Mouse (Mus musculus) c-Kit-positive CD71-positive TER-119-negative erythroid progenitor cells, embryonic 14.5 days (primary cell): ENCODE measurements at regions not wholly inside any gene's neighbourhood (a gene's known extent, or its start where the extent isn't known, plus 50 kb on each side); places are given as distances from the start of the nearest gene placed in this dataset.

Experiments used
- DNase-seq: peaks from one replicate; pipeline ENCODE4 v3.0.0-alpha.2; 2013; ENCODE audit warnings: low read depth

GRCm38 (mm10) chr5:83890619-83891185 lies 526.5 kb downstream of the Epha5 start:
- no peak for DNase-seq

GRCm38 (mm10) chr5:83872052-83872451 lies 517.1 kb upstream of the Tecrl start:
- DNase-seq = no peak

GRCm38 (mm10) chr5:83868359-83868758 lies 513.4 kb upstream of the Tecrl start:
- DNase-seq = no peak

DNA sequence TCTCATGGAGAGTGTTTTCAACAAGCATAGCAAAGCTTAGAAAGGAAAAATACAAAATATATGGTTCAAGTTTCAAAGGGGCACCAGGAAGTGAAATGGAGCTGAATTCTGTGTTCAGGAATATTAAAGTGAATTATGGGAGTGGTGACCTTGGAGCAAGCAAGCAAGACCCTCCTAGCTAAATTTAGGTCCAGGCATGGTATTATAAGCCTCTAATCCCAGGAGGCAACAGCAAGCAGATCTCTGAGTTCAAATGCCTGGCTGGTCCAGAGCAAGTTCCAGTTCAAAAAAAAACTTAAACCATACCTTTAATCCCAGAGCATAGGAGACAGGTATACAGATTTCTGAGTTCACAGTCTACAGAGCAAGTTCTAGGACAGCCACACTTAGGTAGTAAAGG lies 506.7 kb upstream of the Tecrl start:
- DNase-seq = no peak

GRCm38 (mm10) chr5:83852022-83852421 lies 497.0 kb upstream of the Tecrl start:
- DNase-seq = no peak

DNA sequence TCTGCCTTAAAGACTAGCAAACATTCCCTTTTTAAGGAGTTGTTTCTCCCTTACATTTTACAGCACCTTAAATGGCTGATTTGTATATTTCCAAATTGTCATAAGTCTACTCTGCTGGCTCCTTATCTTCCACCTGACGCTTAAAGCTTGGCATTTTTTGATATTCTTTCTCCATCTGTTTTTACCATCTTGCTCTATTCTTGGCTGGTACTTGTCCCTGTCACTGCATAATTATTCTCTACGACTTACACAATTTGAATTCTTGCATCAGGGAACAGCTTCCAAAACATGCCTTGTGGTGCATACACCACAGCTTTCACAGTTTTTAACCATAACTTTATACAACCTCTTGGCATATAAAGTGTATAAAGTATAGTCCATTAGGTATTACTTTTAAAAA lies 471.6 kb upstream of the Tecrl start:
- no peak for DNase-seq

GRCm38 (mm10) chr5:83824838-83825466 lies 470.0 kb upstream of the Tecrl start:
- no peak for DNase-seq

GRCm38 (mm10) chr5:83811309-83811708 lies 456.3 kb upstream of the Tecrl start:
- DNase-seq = no peak

DNA sequence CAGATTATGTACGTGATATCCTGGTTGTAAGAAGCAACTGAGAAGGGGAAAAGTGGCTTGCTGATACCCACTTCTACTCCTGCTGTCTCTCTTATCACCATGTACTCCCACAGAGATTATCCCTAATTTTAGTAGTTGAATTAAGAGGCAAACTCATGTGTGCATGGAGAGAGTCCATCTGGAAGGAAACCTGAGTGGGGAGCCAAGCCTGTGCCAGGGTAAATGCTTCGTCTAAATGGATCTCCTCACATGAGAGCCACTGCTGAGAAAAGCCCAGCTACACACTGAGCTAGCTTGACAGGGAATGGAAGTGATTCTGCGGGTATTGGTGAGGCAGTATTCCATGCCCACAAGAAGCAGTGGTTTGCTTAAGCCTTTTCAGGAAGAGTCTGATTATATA lies 445.0 kb upstream of the Tecrl start:
- DNase-seq = no peak

- DNase-seq = no peak
These were observed 425.4 kb upstream of the Tecrl start for GRCm38 (mm10) chr5:83780419-83780818.

DNA sequence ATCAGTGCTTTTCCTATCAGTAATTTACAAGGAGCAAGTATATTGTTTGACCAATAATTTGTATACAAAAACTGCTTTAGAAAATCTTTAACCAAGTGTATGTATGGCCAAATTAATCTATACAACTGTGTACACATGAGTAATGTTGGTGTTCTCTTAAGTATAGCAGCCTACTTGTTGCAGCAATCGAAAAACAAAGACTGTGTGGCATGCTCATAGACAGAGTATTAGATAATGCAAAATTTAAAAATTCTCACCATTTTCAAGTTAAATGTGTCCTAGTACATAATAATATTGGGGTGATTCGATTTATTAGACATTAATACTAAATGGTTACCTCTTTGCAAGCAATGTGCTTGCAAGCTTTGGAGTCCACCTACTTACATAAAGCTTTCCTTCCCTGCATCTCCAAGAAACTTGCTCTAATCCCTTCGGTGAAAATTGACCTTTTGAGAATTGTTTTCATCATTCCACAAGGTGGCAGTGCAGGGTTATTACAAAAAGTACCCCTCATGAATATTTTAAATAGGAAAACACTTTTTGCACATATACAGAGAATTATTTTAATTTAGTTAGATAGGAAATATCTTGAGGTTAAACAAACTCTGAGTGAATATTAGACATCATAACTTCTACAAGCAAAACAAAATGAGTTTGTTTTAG lies 423.4 kb upstream of the Tecrl start:
- peak; percentile 1 for DNase-seq

DNA sequence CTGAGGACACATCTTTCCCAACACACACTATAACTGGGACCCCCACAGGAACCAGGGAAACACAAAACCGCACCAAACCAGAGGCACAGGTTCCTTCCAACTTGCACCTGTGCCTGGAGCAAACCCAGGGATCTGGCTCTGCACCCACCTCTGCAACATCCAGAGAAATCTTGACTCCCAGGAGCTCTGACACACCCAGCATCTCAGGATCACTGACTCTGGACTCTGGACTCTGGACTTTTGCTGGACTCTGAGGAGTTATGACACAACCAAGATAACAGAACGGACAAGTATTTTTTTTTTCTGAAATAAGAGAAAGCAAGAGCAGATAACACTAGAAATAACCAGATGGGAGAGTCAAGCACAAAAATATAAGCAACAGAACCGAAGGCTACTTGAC lies 386.9 kb upstream of the Tecrl start:
- DNase-seq = no peak

GRCm38 (mm10) chr5:83695383-83695782 lies 340.4 kb upstream of the Tecrl start:
- DNase-seq = no peak

- no peak for DNase-seq
These were observed 337.3 kb upstream of the Tecrl start for GRCm38 (mm10) chr5:83692286-83692685.

GRCm38 (mm10) chr5:83678373-83678772 lies 323.4 kb upstream of the Tecrl start:
- no peak for DNase-seq

DNA sequence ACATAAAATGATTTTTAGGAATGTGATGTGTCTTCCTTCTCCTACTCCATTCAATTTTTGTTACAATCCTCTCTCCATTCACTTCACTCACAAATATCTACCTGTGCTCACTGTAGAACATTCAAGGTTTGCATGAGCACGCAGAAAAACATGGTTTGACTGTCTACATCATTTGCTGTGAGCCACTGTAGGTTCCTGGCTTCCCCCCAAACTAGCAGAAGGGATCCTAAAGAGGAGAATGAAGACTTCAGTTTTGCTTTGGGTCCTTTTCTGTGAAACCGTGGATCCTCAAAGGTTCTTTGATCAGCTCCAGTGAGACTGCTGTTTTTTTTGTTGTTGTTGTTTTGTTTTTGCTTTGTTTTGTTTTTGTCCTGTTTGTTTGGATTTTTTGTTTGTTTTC lies 304.1 kb upstream of the Tecrl start:
- no peak for DNase-seq

- no peak for DNase-seq
These were observed 296.3 kb upstream of the Tecrl start for GRCm38 (mm10) chr5:83651329-83651728.

- no peak for DNase-seq
These were observed 267.8 kb upstream of the Tecrl start for GRCm38 (mm10) chr5:83622612-83623374.

DNA sequence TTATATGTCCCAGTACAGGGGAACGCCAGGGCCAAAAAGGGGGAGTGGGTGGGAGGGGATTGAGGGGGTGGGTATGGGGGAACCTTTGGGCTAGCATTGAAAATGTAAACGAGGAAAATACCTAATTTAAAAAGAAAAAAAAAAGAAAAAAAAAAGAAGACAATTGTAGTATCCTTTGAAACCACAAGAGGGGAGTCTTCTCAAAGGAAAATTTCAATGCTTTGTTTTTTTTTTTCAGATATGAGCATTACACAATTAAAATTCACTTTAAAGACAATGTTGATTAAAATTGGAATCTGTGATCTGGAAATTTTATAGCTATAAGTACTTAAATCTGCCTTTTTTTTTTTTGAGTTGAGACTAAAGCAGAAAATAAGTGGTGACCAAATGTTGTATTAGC lies 255.8 kb upstream of the Tecrl start:
- no peak for DNase-seq

DNA sequence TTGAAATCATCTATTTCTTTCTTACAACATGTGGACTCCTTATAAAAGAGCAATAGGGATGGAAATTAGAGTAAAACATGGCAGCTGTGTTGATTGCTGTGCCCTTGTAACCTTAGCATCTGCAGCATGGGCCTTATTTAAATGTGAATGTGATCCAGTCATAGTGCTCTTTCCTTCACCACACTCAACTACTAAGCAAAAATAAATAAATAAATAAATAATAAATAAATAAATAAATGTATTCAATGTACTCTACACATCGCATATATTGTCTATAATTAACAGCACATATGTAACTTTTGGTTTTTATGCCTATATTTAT lies 238.3 kb upstream of the Tecrl start:
- no peak for DNase-seq

DNA sequence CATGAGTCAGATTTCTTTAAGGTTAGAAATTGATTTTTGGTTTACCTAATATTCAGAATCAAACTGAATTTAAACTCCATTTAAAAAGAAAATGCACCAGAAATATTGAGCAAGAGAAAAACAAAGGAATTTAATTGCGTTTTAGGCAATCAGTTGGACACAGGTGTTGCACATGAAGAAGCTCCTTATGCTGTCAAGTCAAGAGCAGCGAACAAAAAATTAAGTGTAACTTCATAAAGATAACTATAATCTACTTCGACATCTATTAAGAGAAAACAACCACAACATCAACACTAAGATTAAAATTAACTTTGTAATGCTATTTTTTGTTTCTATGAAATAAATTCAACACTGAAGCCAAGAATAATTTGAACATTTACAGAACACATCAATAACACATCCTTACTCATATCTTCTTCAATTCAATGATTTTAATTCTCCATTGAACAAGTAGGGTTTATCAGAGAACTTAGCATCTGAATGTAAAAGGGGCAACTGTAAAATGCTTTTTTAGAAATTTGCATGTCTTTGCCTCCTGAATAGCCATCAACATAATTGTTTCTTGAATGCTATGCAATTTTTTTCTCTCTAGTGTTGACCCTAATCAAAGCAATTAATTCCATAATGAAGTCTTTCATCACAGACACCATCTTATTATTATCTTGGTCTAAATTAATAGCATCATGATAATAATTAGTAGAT lies 237.7 kb upstream of the Tecrl start:
- DNase-seq = no peak
